Mouse (Mus musculus) urinary bladder, adult 18-20 months (tissue): ENCODE results near the gene Wdr38.

ENCODE experiments used
- DNase-seq, 2 experiments: peaks; one replicate each; pipeline ENCODE4 v3.0.0; 2022; ENCODE audit warnings: low spot score in 2 of 2, mixed read lengths in 2 of 2

The Wdr38 gene

DNA sequence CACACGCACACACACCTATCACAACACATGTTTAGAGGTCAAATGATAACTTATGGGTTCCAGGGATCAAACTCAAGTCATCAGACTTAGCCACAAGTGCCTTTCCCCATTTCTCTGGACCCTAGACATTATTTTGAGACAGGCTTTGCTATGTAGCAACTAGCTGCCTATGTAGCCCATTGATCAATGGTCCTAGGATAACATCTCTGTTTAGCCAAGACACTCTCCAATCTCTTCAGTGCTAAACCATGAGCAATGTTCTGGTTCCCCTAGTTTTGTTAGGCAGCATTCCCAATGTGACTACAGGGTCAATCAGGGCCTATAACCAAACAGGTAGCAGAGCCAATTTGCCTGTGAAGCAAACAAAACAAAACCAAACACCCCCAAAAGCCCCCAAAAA is 51.2 kb downstream of the Wdr38 start:
- no peak for DNase-seq
